Mouse (Mus musculus) kidney, postnatal 10 days (tissue): ENCODE data around the gene Tmem140.
A peak's percentile ranks its signal among the peaks of the same experiment; 100 is the strongest.

Source experiments
- DNase-seq: peaks from one replicate; pipeline ENCODE4 v3.0.0; 2021; ENCODE audit warnings: mixed read lengths

Tmem140 gene

GRCm38 (mm10) chr6:34862791-34863403 is at the start of gene Tmem140:
TSS of gene Tmem140 (plus strand) at chr6:34863146.
- peak; percentile 59 for DNase-seq

- DNase-seq: no peak
These were observed 38.5 kb upstream of the Tmem140 start for GRCm38 (mm10) chr6:34824406-34824805.

GRCm38 (mm10) chr6:34832352-34832751 is 30.6 kb upstream of the Tmem140 start:
- DNase-seq: no peak

GRCm38 (mm10) chr6:34861546-34862053 is 1.3 kb upstream of the Tmem140 start:
- DNase-seq: no peak

- no peak for DNase-seq
These were observed 565 bp upstream of the Tmem140 start for GRCm38 (mm10) chr6:34862381-34862780.

- DNase-seq: no peak
These were observed 1.0 kb downstream of the Tmem140 start for GRCm38 (mm10) chr6:34863786-34864514.

- DNase-seq: no peak
These were observed 2.3 kb downstream of the Tmem140 start for GRCm38 (mm10) chr6:34865213-34865612.

GRCm38 (mm10) chr6:34865711-34866593 is 3.0 kb downstream of the Tmem140 start:
- DNase-seq: peak; percentile 53

GRCm38 (mm10) chr6:34866786-34867185 is 3.8 kb downstream of the Tmem140 start:
- no peak for DNase-seq

GRCm38 (mm10) chr6:34867301-34867994 is 4.5 kb downstream of the Tmem140 start:
- no peak for DNase-seq

GRCm38 (mm10) chr6:34867995-34868350 is 5.0 kb downstream of the Tmem140 start:
- no peak for DNase-seq

- no peak for DNase-seq
These were observed 5.7 kb downstream of the Tmem140 start for GRCm38 (mm10) chr6:34868507-34869217.

GRCm38 (mm10) chr6:34869225-34869915 is 6.4 kb downstream of the Tmem140 start:
- no peak for DNase-seq

GRCm38 (mm10) chr6:34870136-34870535 is 7.2 kb downstream of the Tmem140 start:
- DNase-seq: no peak

GRCm38 (mm10) chr6:34870724-34871123 is 7.8 kb downstream of the Tmem140 start:
- no peak for DNase-seq

GRCm38 (mm10) chr6:34871929-34872328 is 9.0 kb downstream of the Tmem140 start:
- DNase-seq: no peak

GRCm38 (mm10) chr6:34872871-34873270 is 9.9 kb downstream of the Tmem140 start:
- no peak for DNase-seq

GRCm38 (mm10) chr6:34874101-34874921 is 11.4 kb downstream of the Tmem140 start:
- peak; percentile 84 for DNase-seq

GRCm38 (mm10) chr6:34875268-34875761 is 12.4 kb downstream of the Tmem140 start:
- peak; percentile 56 for DNase-seq
